Mouse (Mus musculus) right cerebral cortex, postnatal 36 days (tissue): ENCODE measurements around the gene Bcl7a.
A peak's percentile ranks its signal among the peaks of the same experiment; 100 is the strongest.

Source experiments
- DNase-seq, 2 experiments: peaks; one replicate each; pipeline ENCODE4 v3.0.0; 2022; ENCODE audit warnings: low spot score in 2 of 2, mixed read lengths in 1 of 2

Bcl7a gene

GRCm38 (mm10) chr5:123343707-123344627 is at the start of gene Bcl7a:
TSS of gene Bcl7a (plus strand) at chr5:123343834.
- DNase-seq: peak; percentile 86 to 89

- no peak for DNase-seq
Measured at GRCm38 (mm10) chr5:123294653-123295052, 49.0 kb upstream of the Bcl7a start.

- DNase-seq: no peak
Measured at GRCm38 (mm10) chr5:123296224-123296806, 47.3 kb upstream of the Bcl7a start.

- no peak for DNase-seq
Measured at GRCm38 (mm10) chr5:123296972-123297754, 46.5 kb upstream of the Bcl7a start.

GRCm38 (mm10) chr5:123297830-123298229 is 45.8 kb upstream of the Bcl7a start:
- no peak for DNase-seq

GRCm38 (mm10) chr5:123298526-123298925 is 45.1 kb upstream of the Bcl7a start:
- DNase-seq: no peak

GRCm38 (mm10) chr5:123300496-123301034 is 43.1 kb upstream of the Bcl7a start:
- DNase-seq: no peak

GRCm38 (mm10) chr5:123301780-123302521 is 41.7 kb upstream of the Bcl7a start:
- no peak for DNase-seq

- DNase-seq: no peak
Measured at GRCm38 (mm10) chr5:123307630-123308282, 35.9 kb upstream of the Bcl7a start.

- no peak for DNase-seq
Measured at GRCm38 (mm10) chr5:123309816-123310215, 33.8 kb upstream of the Bcl7a start.

GRCm38 (mm10) chr5:123310221-123310620 is 33.4 kb upstream of the Bcl7a start:
- no peak for DNase-seq

GRCm38 (mm10) chr5:123313058-123313630 is 30.5 kb upstream of the Bcl7a start:
- DNase-seq: no peak

- DNase-seq: no peak
Measured at GRCm38 (mm10) chr5:123313851-123314380, 29.7 kb upstream of the Bcl7a start.

GRCm38 (mm10) chr5:123315219-123315866 is 28.3 kb upstream of the Bcl7a start:
- no peak for DNase-seq

- no peak for DNase-seq
Measured at GRCm38 (mm10) chr5:123317992-123318391, 25.6 kb upstream of the Bcl7a start.

- DNase-seq: no peak
Measured at GRCm38 (mm10) chr5:123320136-123320535, 23.5 kb upstream of the Bcl7a start.

- no peak for DNase-seq
Measured at GRCm38 (mm10) chr5:123324242-123324641, 19.4 kb upstream of the Bcl7a start.

GRCm38 (mm10) chr5:123326006-123326750 is 17.5 kb upstream of the Bcl7a start:
- DNase-seq: peak; percentile 16 to 41

- DNase-seq: peak; percentile 69 to 80
Measured at GRCm38 (mm10) chr5:123326751-123327148, 16.9 kb upstream of the Bcl7a start.
